Mouse (Mus musculus): Measurements from ENCODE around the gene Cadm4. TPM values are rescaled to one million over a fixed set of nuclear protein-coding genes. Genes with fewer than 3 reads are reported as not detected.

Cadm4 gene
- polyA plus RNA-seq (2014; fragmentation: Illumina TruSeq; extraction: RNeasy Lipid Tissue Mini Kit (QIAGEN cat#74804); ENCODE audit: low read depth, low replicate concordance) = 5.4 TPM

GRCm38 (mm10) chr7:24481474-24482207, at the start of gene Cadm4:
TSS of gene Cadm4 (plus strand) at chr7:24482023.

GRCm38 (mm10) chr7:24451855-24452311, 29.9 kb upstream of the Cadm4 start, which contains the start of gene Irgc1:
TSS of gene Irgc1 (minus strand) at chr7:24452297.

DNA sequence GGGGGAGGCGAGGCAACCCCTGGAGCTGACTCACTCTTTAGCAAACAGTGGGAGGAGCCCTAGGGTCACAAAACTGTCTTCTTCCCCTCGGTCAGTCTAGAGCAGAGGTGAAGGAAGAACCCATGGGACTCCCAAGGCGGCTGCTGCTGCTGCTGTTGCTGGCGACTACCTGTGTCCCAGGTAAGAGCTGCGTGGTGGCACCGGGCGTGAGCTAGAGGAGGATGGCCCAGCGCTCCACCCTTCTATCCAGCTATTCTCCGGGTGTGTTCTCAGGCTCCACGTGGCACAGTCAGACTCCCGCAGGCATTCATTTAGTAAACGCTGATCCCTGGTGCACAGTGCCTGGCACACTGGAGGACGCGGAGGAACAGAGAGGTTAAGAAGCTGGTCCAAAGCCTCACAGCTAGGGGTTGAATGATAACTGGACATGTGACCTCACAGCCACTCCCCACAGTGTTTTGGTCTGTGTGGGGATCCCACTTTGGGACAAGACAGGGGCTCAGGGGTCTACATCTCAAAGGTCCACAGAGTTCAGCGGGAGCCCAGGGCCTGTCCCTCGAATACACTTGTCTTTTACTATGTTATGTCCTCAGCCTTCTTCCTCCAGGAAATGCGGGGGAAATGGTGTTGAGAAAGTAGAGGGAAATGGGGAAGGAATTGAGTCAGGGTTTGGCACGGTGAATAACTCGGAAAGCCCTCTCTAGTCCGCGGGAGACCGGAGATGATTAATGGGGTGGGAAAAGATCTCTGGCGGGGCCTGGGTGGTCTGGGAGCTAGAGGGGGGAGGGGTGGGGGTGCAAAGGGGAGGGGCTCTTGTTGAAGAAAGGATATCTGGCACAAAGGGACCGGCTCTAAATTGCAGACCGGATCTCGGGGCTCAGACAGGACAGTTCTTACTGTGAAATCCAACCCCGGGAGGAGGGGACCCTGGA, 19.2 kb upstream of the Cadm4 start, which contains the start of gene Plaur:
Gene Plaur (plus strand): TSS at position 97 of the 932 bp plus-strand sequence.

DNA sequence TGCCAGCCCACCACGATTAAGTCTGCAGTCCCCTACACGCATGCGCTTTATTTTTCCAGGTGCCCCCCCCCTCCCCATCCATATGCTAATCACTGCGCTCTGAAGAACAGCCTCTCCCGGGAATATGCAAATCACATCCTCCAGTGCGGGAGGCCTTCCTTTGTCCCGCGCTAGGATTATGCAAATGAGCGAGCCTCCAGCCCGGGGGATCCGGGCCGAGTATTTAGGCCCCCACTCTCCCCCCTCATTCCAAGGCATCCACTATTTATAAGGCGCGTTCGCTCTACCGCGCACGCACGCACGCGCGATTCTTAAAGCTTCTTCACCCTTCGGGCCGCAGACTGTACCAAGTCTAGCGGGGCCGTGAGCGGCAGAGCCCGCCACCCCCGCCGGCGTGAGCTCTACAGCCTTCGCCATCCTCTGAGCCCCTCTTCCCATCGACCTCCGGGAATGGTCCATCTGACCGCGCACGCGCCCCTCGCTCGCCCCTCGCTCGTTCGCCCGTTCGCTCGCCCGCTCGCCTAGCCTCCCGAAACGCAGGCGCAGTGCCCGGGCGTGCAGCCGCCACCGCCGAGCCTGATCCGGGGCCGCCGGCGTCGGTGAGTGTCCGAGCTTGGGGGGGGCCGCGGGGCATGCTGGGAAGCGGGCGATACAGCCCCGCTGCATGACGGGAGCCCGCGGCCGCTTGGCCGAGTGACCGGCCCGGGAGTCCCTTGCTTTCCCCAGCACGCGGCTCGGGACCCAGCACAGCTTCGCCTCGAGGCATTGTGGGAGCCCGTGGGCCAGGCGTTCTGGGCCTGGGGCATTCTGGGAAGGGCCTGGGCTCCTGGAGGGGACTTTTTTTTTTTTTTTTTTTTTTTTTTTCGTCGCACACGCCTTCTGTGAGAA, 25.3 kb downstream of the Cadm4 start, which contains the start of gene Zfp428:
Gene Zfp428 (plus strand): TSS at position 169 of the 888 bp plus-strand sequence.

DNA sequence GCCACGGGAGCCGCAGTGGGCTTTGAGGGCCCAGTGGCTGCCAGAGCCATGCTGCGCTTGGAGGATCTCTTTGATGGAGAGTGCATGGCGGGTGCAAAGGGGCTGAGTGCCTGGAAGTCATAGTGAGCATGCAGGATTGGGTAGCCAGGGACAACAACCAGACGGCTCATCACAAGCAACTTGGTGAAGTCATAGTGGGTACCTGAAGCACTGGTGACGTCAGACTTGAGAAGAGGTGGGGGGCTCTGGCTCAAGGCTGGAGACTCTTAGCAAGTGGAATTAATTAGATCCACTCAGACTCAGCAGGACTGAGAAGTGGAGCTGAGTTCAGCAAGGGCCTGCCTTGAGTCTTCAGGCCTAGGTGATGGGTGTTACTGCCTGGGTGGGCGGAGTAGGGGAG, 30.5 kb downstream of the Cadm4 start, which contains the start of gene AC161166.1:
Gene AC161166.1 (minus strand): TSS at position 101 of the 400 bp plus-strand sequence.

GRCm38 (mm10) chr7:24530062-24530931, 48.5 kb downstream of the Cadm4 start, which contains the start of gene Irgq:
TSS of gene Irgq (plus strand) at chr7:24530689.

DNA sequence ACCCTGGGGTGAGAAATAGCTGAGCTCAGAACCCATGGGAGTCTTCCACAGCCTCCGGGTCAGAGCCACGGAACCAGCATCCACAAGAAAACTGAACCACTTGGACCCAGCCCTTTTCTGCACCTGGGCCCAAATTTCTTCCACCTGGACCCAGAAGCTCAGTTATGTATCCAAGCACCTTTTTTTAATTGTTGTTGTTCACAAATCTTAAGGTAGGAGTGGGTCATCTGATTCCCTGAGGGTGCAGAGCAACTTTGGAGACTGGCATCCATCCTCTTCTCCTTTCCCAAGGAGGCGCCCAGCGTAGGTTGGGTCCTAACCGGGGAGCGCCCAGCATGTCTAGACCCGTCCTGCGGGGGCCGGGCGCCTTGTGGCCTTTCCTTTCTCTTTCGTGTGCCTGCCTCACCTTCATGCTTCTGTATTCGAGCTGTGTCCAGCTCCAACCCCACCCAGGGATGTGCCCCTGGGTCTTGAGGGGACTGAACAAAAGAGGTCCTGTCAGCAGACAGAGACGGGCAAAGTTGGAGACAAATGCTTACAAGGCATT, 64.3 kb downstream of the Cadm4 start, which contains the start of the genes Pinlyp and Xrcc1:
Gene Pinlyp (minus strand): TSS at position 51 of the 547 bp plus-strand sequence.
Gene Xrcc1 (plus strand): TSS at position 222 of the 547 bp plus-strand sequence.

Other genes starting within 250 kb of the Cadm4 start
- gene Zfp109, start 244.5 kb upstream of the Cadm4 start, polyA plus RNA-seq (2014; fragmentation: Illumina TruSeq; extraction: RNeasy Lipid Tissue Mini Kit (QIAGEN cat#74804); ENCODE audit: low read depth, low replicate concordance) = 1.8 TPM
- gene Zfp108, start 227.2 kb upstream of the Cadm4 start, polyA plus RNA-seq (2014; fragmentation: Illumina TruSeq; extraction: RNeasy Lipid Tissue Mini Kit (QIAGEN cat#74804); ENCODE audit: low read depth, low replicate concordance) = 2.3 TPM
- gene Zfp93, start 211.6 kb upstream of the Cadm4 start, polyA plus RNA-seq (2014; fragmentation: Illumina TruSeq; extraction: RNeasy Lipid Tissue Mini Kit (QIAGEN cat#74804); ENCODE audit: low read depth, low replicate concordance) = 4.3 TPM
- gene Zfp61, start 180.8 kb upstream of the Cadm4 start, polyA plus RNA-seq (2014; fragmentation: Illumina TruSeq; extraction: RNeasy Lipid Tissue Mini Kit (QIAGEN cat#74804); ENCODE audit: low read depth, low replicate concordance) = 12.2 TPM
- 6.8 TPM for gene Zfp94, start 165.4 kb upstream of the Cadm4 start, polyA plus RNA-seq (2014; fragmentation: Illumina TruSeq; extraction: RNeasy Lipid Tissue Mini Kit (QIAGEN cat#74804); ENCODE audit: low read depth, low replicate concordance)
- 3.5 TPM for gene Tescl, start 148.1 kb upstream of the Cadm4 start, polyA plus RNA-seq (2014; fragmentation: Illumina TruSeq; extraction: RNeasy Lipid Tissue Mini Kit (QIAGEN cat#74804); ENCODE audit: low read depth, low replicate concordance)
- gene Lypd5, start 132.8 kb upstream of the Cadm4 start, polyA plus RNA-seq (2014; fragmentation: Illumina TruSeq; extraction: RNeasy Lipid Tissue Mini Kit (QIAGEN cat#74804); ENCODE audit: low read depth, low replicate concordance) = not detected
- gene Kcnn4, start 111.8 kb upstream of the Cadm4 start, polyA plus RNA-seq (2014; fragmentation: Illumina TruSeq; extraction: RNeasy Lipid Tissue Mini Kit (QIAGEN cat#74804); ENCODE audit: low read depth, low replicate concordance) = 6.2 TPM
- 26.5 TPM for gene Smg9, start 82.4 kb upstream of the Cadm4 start, polyA plus RNA-seq (2014; fragmentation: Illumina TruSeq; extraction: RNeasy Lipid Tissue Mini Kit (QIAGEN cat#74804); ENCODE audit: low read depth, low replicate concordance)
- gene Irgc1, start 29.7 kb upstream of the Cadm4 start, polyA plus RNA-seq (2014; fragmentation: Illumina TruSeq; extraction: RNeasy Lipid Tissue Mini Kit (QIAGEN cat#74804); ENCODE audit: low read depth, low replicate concordance) = 18.3 TPM
- 6.9 TPM for gene Plaur, start 19.5 kb upstream of the Cadm4 start, polyA plus RNA-seq (2014; fragmentation: Illumina TruSeq; extraction: RNeasy Lipid Tissue Mini Kit (QIAGEN cat#74804); ENCODE audit: low read depth, low replicate concordance)
- gene Zfp428, start 25.0 kb downstream of the Cadm4 start, polyA plus RNA-seq (2014; fragmentation: Illumina TruSeq; extraction: RNeasy Lipid Tissue Mini Kit (QIAGEN cat#74804); ENCODE audit: low read depth, low replicate concordance) = 3.0 TPM
- gene AC161166.1, start 30.4 kb downstream of the Cadm4 start, polyA plus RNA-seq (2014; fragmentation: Illumina TruSeq; extraction: RNeasy Lipid Tissue Mini Kit (QIAGEN cat#74804); ENCODE audit: low read depth, low replicate concordance) = 3.2 TPM
- 13.2 TPM for gene Irgq, start 48.7 kb downstream of the Cadm4 start, polyA plus RNA-seq (2014; fragmentation: Illumina TruSeq; extraction: RNeasy Lipid Tissue Mini Kit (QIAGEN cat#74804); ENCODE audit: low read depth, low replicate concordance)
- not detected for gene Pinlyp, start 64.1 kb downstream of the Cadm4 start, polyA plus RNA-seq (2014; fragmentation: Illumina TruSeq; extraction: RNeasy Lipid Tissue Mini Kit (QIAGEN cat#74804); ENCODE audit: low read depth, low replicate concordance)
- 31.9 TPM for gene Xrcc1, start 64.3 kb downstream of the Cadm4 start, polyA plus RNA-seq (2014; fragmentation: Illumina TruSeq; extraction: RNeasy Lipid Tissue Mini Kit (QIAGEN cat#74804); ENCODE audit: low read depth, low replicate concordance)
- gene Ethe1, start 105.5 kb downstream of the Cadm4 start, polyA plus RNA-seq (2014; fragmentation: Illumina TruSeq; extraction: RNeasy Lipid Tissue Mini Kit (QIAGEN cat#74804); ENCODE audit: low read depth, low replicate concordance) = 7.0 TPM
- gene Zfp575, start 105.6 kb downstream of the Cadm4 start, polyA plus RNA-seq (2014; fragmentation: Illumina TruSeq; extraction: RNeasy Lipid Tissue Mini Kit (QIAGEN cat#74804); ENCODE audit: low read depth, low replicate concordance) = 0.17 TPM
- 4.5 TPM for gene Phldb3, start 128.7 kb downstream of the Cadm4 start, polyA plus RNA-seq (2014; fragmentation: Illumina TruSeq; extraction: RNeasy Lipid Tissue Mini Kit (QIAGEN cat#74804); ENCODE audit: low read depth, low replicate concordance)
- gene Lypd3, start 154.5 kb downstream of the Cadm4 start, polyA plus RNA-seq (2014; fragmentation: Illumina TruSeq; extraction: RNeasy Lipid Tissue Mini Kit (QIAGEN cat#74804); ENCODE audit: low read depth, low replicate concordance) = 1.2 TPM
- gene Tex101, start 194.7 kb downstream of the Cadm4 start, polyA plus RNA-seq (2014; fragmentation: Illumina TruSeq; extraction: RNeasy Lipid Tissue Mini Kit (QIAGEN cat#74804); ENCODE audit: low read depth, low replicate concordance) = 5.0 TPM
- 1.4 TPM for gene BC049730, start 227.2 kb downstream of the Cadm4 start, polyA plus RNA-seq (2014; fragmentation: Illumina TruSeq; extraction: RNeasy Lipid Tissue Mini Kit (QIAGEN cat#74804); ENCODE audit: low read depth, low replicate concordance)
- gene Gm4763, start 244.9 kb downstream of the Cadm4 start, polyA plus RNA-seq (2014; fragmentation: Illumina TruSeq; extraction: RNeasy Lipid Tissue Mini Kit (QIAGEN cat#74804); ENCODE audit: low read depth, low replicate concordance) = 1.3 TPM

All from adipose tissue, adult 10 weeks (tissue).